Mouse (Mus musculus): ENCODE data around the gene Il21r.

DNA sequence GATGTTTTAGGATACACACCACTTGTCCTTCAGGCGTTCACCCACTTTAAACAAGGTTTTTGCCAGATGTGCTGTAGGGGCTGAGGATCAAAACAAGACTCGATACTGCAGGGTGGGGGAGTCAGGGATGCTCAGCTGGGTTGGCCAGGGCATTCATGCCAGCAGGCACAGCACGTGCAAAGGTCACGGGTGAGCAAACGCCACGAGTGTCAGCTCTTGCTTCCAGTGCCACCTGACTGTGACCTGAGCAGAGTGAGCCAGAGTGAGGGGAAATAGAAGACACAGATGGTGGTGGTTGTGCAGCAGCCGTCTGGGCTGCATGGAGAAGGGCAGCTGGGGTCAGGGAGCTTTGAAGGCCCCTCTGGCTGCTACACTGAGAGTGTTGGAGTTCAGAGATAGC, 22.6 kb downstream of the Il21r start:
- TF ChIP-seq CTCF (IDR thresholded peaks at IDR 0.05; ENCODE audit: low read depth), result no peak
- TF ChIP-seq EP300 (IDR thresholded peaks at IDR 0.05; ENCODE audit: low read depth), result no peak
